Mouse (Mus musculus): ENCODE measurements at regions not wholly inside any gene's neighbourhood (a gene's known extent, or its start where the extent isn't known, plus 50 kb on each side); places are given as distances from the start of the nearest gene placed in this dataset.

- Histone ChIP-seq H3K9me3 (ENCODE audit: control insufficient read depth, low read length) (no peaks in the 10 kb centered on the region), H3K27me3 (ENCODE audit: control insufficient read depth, insufficient read depth, low read length) (no peaks in the 10 kb centered on the region), H3K4me3 (ENCODE audit: low read depth, low read length) (no peak overlapping the region), H3K9ac (ENCODE audit: low read length) (no peak overlapping the region), H3K36me3 (ENCODE audit: control insufficient read depth, insufficient read depth, low read length) (no peaks in the 10 kb centered on the region), H3K27ac (replicated peaks; ENCODE audit: low read depth, low read length) (no peak overlapping the region), H3K4me2 (ENCODE audit: low read depth, severe bottlenecking) (no peak overlapping the region), H3K4me1 (ENCODE audit: control insufficient read depth, insufficient read depth, low read length) (no peaks in the 10 kb centered on the region)
- ATAC-seq (ENCODE audit: insufficient number of reproducible peaks, low FRiP score, low TSS enrichment, low read depth) = no peak
- WGBS = 86% methylated on average over 1 of the region's 1 CpGs
- no peak for DNase-seq (ENCODE audit: low spot score)
These were observed 107.4 kb upstream of the Insig1 start for GRCm38 (mm10) chr5:27963765-27964164.

DNA sequence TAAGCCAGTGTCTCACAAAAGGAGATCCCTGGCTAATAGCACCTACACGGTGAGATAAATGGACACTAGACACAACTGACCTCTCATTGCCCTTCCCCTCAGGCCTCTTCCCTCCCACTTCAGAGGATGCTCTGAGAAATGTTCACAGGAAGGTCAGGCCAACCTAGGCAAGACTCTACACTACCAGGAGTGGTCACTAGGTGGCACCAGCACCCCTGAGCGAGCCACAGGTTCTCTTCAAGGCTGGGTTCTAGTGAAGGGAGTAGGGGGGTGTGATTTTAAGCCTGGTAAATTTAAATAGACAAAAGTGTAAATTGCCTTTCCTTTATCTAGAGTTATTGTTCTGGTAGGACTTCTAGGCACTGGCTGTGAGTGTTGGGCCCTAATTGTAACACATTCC is 76.0 kb upstream of the Insig1 start:
- no peak overlapping the region for H3K27ac ChIP-seq (replicated peaks; ENCODE audit: low read depth, low read length)
- DNase-seq (ENCODE audit: low spot score) = peak; percentile 86
- no peak overlapping the region for H3K4me3 ChIP-seq (ENCODE audit: low read depth, low read length)
- ATAC-seq (ENCODE audit: insufficient number of reproducible peaks, low FRiP score, low TSS enrichment, low read depth) = 0 out of 2 replicates have a peak, but pooled peaks have one; percentile 26
- no peaks in the 10 kb centered on the region for H3K27me3 ChIP-seq (ENCODE audit: control insufficient read depth, insufficient read depth, low read length)
- H3K9ac ChIP-seq (ENCODE audit: low read length) = no peak overlapping the region
- WGBS = 15% methylated on average over 2 of the region's 2 CpGs
- H3K4me2 ChIP-seq (ENCODE audit: low read depth, severe bottlenecking) = no peak overlapping the region
- no peaks in the 10 kb centered on the region for H3K4me1 ChIP-seq (ENCODE audit: control insufficient read depth, insufficient read depth, low read length)
- H3K9me3 ChIP-seq (ENCODE audit: control insufficient read depth, low read length) = no peaks in the 10 kb centered on the region
- no peaks in the 10 kb centered on the region for H3K36me3 ChIP-seq (ENCODE audit: control insufficient read depth, insufficient read depth, low read length)

DNA sequence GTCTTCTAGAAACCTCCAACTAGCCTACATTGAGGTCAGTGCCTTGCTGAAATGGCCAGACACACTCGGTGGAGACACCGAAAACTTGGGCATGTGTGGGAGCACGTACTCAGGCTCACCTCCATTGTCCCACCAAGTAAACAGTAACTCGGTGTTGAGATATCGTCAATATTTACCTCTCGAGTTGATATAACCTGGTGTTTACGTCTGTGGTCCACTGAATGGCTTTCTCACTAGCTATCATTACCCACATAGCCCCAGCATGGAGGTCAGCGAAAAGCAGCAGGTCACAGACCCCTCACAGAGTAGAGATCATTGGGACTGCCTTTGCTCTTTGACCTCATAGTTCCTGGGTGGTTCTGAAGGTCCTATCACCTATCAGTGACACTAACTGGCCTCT is 73.4 kb upstream of the Insig1 start:
- Histone ChIP-seq H3K36me3 (ENCODE audit: control insufficient read depth, insufficient read depth, low read length) (no peaks in the 10 kb centered on the region), H3K9me3 (ENCODE audit: control insufficient read depth, low read length) (no peaks in the 10 kb centered on the region), H3K4me2 (ENCODE audit: low read depth, severe bottlenecking) (no peak overlapping the region), H3K27ac (replicated peaks; ENCODE audit: low read depth, low read length) (no peak overlapping the region), H3K4me1 (ENCODE audit: control insufficient read depth, insufficient read depth, low read length) (no peaks in the 10 kb centered on the region), H3K4me3 (ENCODE audit: low read depth, low read length) (no peak overlapping the region), H3K9ac (ENCODE audit: low read length) (no peak overlapping the region), H3K27me3 (ENCODE audit: control insufficient read depth, insufficient read depth, low read length) (no peaks in the 10 kb centered on the region)
- 84% methylated on average over 8 of the region's 8 CpGs for WGBS
- ATAC-seq (ENCODE audit: insufficient number of reproducible peaks, low FRiP score, low TSS enrichment, low read depth) = no peak
- no peak for DNase-seq (ENCODE audit: low spot score)

DNA sequence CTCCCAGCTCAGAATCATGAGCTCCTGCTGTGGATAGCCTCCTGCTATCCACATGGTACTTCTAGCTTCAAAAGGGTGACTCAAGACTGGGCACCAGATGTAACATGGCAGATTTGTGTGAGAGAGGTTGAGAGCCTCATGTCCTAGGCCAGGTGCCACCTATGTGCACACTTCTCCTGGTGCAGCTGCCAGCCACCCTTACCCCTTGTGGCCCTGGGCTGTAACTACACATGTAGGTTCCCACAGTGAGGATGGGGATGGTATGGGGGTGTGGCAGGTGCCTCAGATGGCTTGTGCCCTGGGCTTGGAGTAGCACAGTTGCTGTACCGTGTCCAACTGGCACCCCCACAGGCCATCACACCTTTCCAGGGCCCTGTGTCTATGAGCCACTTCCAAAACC is 68.2 kb upstream of the Insig1 start:
- H3K4me3 ChIP-seq (ENCODE audit: low read depth, low read length) = no peak overlapping the region
- WGBS = 100% methylated on average over 1 of the region's 1 CpGs
- DNase-seq (ENCODE audit: low spot score) (peak; percentile 14), ATAC-seq (ENCODE audit: insufficient number of reproducible peaks, low FRiP score, low TSS enrichment, low read depth) (no peak)
- no peaks in the 10 kb centered on the region for H3K4me1 ChIP-seq (ENCODE audit: control insufficient read depth, insufficient read depth, low read length)
- no peak overlapping the region for H3K9ac ChIP-seq (ENCODE audit: low read length)
- H3K4me2 ChIP-seq (ENCODE audit: low read depth, severe bottlenecking) = no peak overlapping the region
- no peaks in the 10 kb centered on the region for H3K27me3 ChIP-seq (ENCODE audit: control insufficient read depth, insufficient read depth, low read length)
- no peaks in the 10 kb centered on the region for H3K9me3 ChIP-seq (ENCODE audit: control insufficient read depth, low read length)
- H3K36me3 ChIP-seq (ENCODE audit: control insufficient read depth, insufficient read depth, low read length) = no peaks in the 10 kb centered on the region
- no peak overlapping the region for H3K27ac ChIP-seq (replicated peaks; ENCODE audit: low read depth, low read length)

GRCm38 (mm10) chr5:28003756-28004486 is 67.2 kb upstream of the Insig1 start:
- no peak overlapping the region for H3K27ac ChIP-seq (replicated peaks; ENCODE audit: low read depth, low read length)
- WGBS = 76% methylated on average over 6 of the region's 6 CpGs
- no peaks in the 10 kb centered on the region for H3K27me3 ChIP-seq (ENCODE audit: control insufficient read depth, insufficient read depth, low read length)
- H3K9me3 ChIP-seq (ENCODE audit: control insufficient read depth, low read length) = no peaks in the 10 kb centered on the region
- ATAC-seq (ENCODE audit: insufficient number of reproducible peaks, low FRiP score, low TSS enrichment, low read depth) = no peak
- no peaks in the 10 kb centered on the region for H3K4me1 ChIP-seq (ENCODE audit: control insufficient read depth, insufficient read depth, low read length)
- H3K9ac ChIP-seq (ENCODE audit: low read length) = no peak overlapping the region
- H3K4me3 ChIP-seq (ENCODE audit: low read depth, low read length) = no peak overlapping the region
- no peak overlapping the region for H3K4me2 ChIP-seq (ENCODE audit: low read depth, severe bottlenecking)
- no peaks in the 10 kb centered on the region for H3K36me3 ChIP-seq (ENCODE audit: control insufficient read depth, insufficient read depth, low read length)
- peak; percentile 17 for DNase-seq (ENCODE audit: low spot score)

DNA sequence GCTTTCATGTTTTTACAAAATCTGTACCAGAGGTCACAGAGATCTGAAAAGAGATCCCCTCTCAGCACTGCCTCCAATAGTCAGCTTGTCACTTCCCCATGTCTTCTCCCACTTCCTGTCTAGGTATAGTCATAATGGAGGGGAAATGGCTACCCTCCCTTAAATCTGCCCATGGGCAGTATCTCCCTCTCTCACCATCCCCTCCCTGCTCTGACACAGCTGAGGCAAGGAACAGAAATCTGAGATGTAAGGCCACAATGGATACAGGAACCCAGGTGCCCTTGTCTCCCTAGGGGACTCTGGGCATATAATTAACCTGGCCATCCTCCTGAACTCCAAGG is 66.7 kb upstream of the Insig1 start:
- no peaks in the 10 kb centered on the region for H3K27me3 ChIP-seq (ENCODE audit: control insufficient read depth, insufficient read depth, low read length)
- no peak overlapping the region for H3K27ac ChIP-seq (replicated peaks; ENCODE audit: low read depth, low read length)
- H3K4me3 ChIP-seq (ENCODE audit: low read depth, low read length) = no peak overlapping the region
- no peaks in the 10 kb centered on the region for H3K4me1 ChIP-seq (ENCODE audit: control insufficient read depth, insufficient read depth, low read length)
- no peak overlapping the region for H3K4me2 ChIP-seq (ENCODE audit: low read depth, severe bottlenecking)
- H3K9me3 ChIP-seq (ENCODE audit: control insufficient read depth, low read length) = no peaks in the 10 kb centered on the region
- no peak overlapping the region for H3K9ac ChIP-seq (ENCODE audit: low read length)
- ATAC-seq (ENCODE audit: insufficient number of reproducible peaks, low FRiP score, low TSS enrichment, low read depth) = no peak
- no peaks in the 10 kb centered on the region for H3K36me3 ChIP-seq (ENCODE audit: control insufficient read depth, insufficient read depth, low read length)
- peak; percentile 1 for DNase-seq (ENCODE audit: low spot score)

DNA sequence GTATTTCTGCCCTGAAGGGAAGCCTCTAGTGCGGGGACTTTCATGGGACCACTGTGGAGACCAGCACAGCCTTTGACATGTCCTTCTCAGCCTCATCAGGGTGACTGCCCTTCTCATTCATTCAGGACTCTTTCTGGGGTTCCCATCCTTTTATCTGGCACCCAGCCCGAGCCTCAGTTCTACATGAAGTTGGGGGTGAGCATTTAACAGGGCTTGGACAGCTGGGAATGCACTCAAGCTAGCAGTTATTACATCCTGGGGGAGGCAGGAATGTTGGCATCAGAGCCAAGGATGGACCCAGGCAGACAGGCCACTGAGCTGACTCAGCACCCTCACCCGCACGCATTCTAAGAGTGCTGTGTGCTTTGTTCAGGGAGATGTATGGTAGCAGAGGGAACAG is 61.8 kb upstream of the Insig1 start:
- WGBS = 84% methylated on average over 4 of the region's 4 CpGs
- Histone ChIP-seq H3K4me2 (ENCODE audit: low read depth, severe bottlenecking) (no peak overlapping the region), H3K4me3 (ENCODE audit: low read depth, low read length) (no peak overlapping the region), H3K9ac (ENCODE audit: low read length) (no peak overlapping the region), H3K36me3 (ENCODE audit: control insufficient read depth, insufficient read depth, low read length) (no peaks in the 10 kb centered on the region), H3K27me3 (ENCODE audit: control insufficient read depth, insufficient read depth, low read length) (no peaks in the 10 kb centered on the region), H3K4me1 (ENCODE audit: control insufficient read depth, insufficient read depth, low read length) (no peaks in the 10 kb centered on the region), H3K9me3 (ENCODE audit: control insufficient read depth, low read length) (no peaks in the 10 kb centered on the region), H3K27ac (replicated peaks; ENCODE audit: low read depth, low read length) (no peak overlapping the region)
- DNase-seq (ENCODE audit: low spot score) (no peak), ATAC-seq (ENCODE audit: insufficient number of reproducible peaks, low FRiP score, low TSS enrichment, low read depth) (no peak)

GRCm38 (mm10) chr5:28009871-28010270 is 61.3 kb upstream of the Insig1 start:
- no peaks in the 10 kb centered on the region for H3K4me1 ChIP-seq (ENCODE audit: control insufficient read depth, insufficient read depth, low read length)
- H3K36me3 ChIP-seq (ENCODE audit: control insufficient read depth, insufficient read depth, low read length) = no peaks in the 10 kb centered on the region
- H3K9me3 ChIP-seq (ENCODE audit: control insufficient read depth, low read length) = no peaks in the 10 kb centered on the region
- H3K27ac ChIP-seq (replicated peaks; ENCODE audit: low read depth, low read length) = no peak overlapping the region
- WGBS = 76% methylated on average over 2 of the region's 2 CpGs
- no peaks in the 10 kb centered on the region for H3K27me3 ChIP-seq (ENCODE audit: control insufficient read depth, insufficient read depth, low read length)
- H3K9ac ChIP-seq (ENCODE audit: low read length) = no peak overlapping the region
- ATAC-seq (ENCODE audit: insufficient number of reproducible peaks, low FRiP score, low TSS enrichment, low read depth) (no peak), DNase-seq (ENCODE audit: low spot score) (no peak)
- no peak overlapping the region for H3K4me3 ChIP-seq (ENCODE audit: low read depth, low read length)
- no peak overlapping the region for H3K4me2 ChIP-seq (ENCODE audit: low read depth, severe bottlenecking)

DNA sequence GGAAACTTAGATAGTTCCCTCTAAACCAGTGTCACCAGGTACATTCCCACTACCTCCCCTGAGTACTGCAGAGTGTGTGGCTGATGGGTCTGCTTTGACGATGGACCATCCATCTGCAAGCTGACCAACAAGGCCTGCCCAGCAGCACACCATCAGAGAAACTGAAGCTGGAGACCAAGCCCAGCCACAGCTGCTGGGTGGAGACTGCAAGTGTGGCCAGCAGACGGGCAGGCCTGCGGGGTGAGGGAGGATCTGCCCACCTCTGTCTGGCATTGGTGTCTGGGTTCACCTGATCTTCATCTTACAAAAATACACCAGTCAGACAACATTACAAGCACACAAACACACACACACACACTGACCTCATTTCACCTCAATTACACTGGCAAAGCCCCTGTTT is 60.6 kb upstream of the Insig1 start:
- Histone ChIP-seq H3K4me1 (ENCODE audit: control insufficient read depth, insufficient read depth, low read length) (no peaks in the 10 kb centered on the region), H3K27me3 (ENCODE audit: control insufficient read depth, insufficient read depth, low read length) (no peaks in the 10 kb centered on the region), H3K9me3 (ENCODE audit: control insufficient read depth, low read length) (no peaks in the 10 kb centered on the region), H3K27ac (replicated peaks; ENCODE audit: low read depth, low read length) (no peak overlapping the region), H3K36me3 (ENCODE audit: control insufficient read depth, insufficient read depth, low read length) (no peaks in the 10 kb centered on the region), H3K4me2 (ENCODE audit: low read depth, severe bottlenecking) (no peak overlapping the region), H3K4me3 (ENCODE audit: low read depth, low read length) (no peak overlapping the region), H3K9ac (ENCODE audit: low read length) (no peak overlapping the region)
- ATAC-seq (ENCODE audit: insufficient number of reproducible peaks, low FRiP score, low TSS enrichment, low read depth) = no peak
- 90% methylated on average over 3 of the region's 3 CpGs for WGBS
- DNase-seq (ENCODE audit: low spot score) = no peak

Measured in limb, embryonic 11.5 days (tissue).